Mouse (Mus musculus) lung, embryonic 15.5 days (tissue): Measurements from ENCODE around the gene Rbm18. TPM values are rescaled to one million over a fixed set of nuclear protein-coding genes. Genes with fewer than 3 reads are reported as not detected.
"Not testable (repeated sequence)": the region's sequence is repeated elsewhere in the genome, so short reads cannot be mapped to it uniquely, and the experiment has no call there.

Experiments used
- ATAC-seq: fragments of 200-750 bp; cut with Nextera tagmentation; 2 replicates; pipeline ENCODE4 v1.8.0; 2017; ENCODE audit warnings: moderate number of reproducible peaks, borderline replicate concordance; ENCODE audit not compliant: low FRiP score, low TSS enrichment; ENCODE audit errors: extremely low read depth
- H3K27ac ChIP-seq: fragments of 300-500 bp; sonication (generic); 2 replicates; pipeline ENCODE4 v1.5.1; 2015; ENCODE audit warnings: moderate library complexity, mild to moderate bottlenecking, inconsistent platforms
- H3K27me3 ChIP-seq: fragments of 300-500 bp; sonication (generic); 2 replicates; pipeline ENCODE4 v1.6.1; 2015; ENCODE audit warnings: inconsistent platforms
- H3K36me3 ChIP-seq: fragments of 300-500 bp; sonication (generic); 2 replicates; pipeline ENCODE4 v1.6.1; 2015; ENCODE audit warnings: inconsistent platforms
- H3K4me1 ChIP-seq: fragments of 300-500 bp; sonication (generic); 2 replicates; pipeline ENCODE4 v1.6.1; 2015; ENCODE audit warnings: inconsistent platforms
- H3K4me2 ChIP-seq: fragments of 300-500 bp; sonication (generic); 2 replicates; pipeline ENCODE4 v1.6.1; 2015; ENCODE audit warnings: inconsistent platforms, mild to moderate bottlenecking, moderate library complexity
- H3K4me3 ChIP-seq: fragments of 300-500 bp; sonication (generic); 2 replicates; pipeline ENCODE4 v1.5.1; 2015; ENCODE audit warnings: mild to moderate bottlenecking, inconsistent platforms
- H3K9ac ChIP-seq: fragments of 300-500 bp; sonication (generic); 2 replicates; pipeline ENCODE4 v1.6.1; 2015; ENCODE audit warnings: inconsistent platforms
- H3K9me3 ChIP-seq: fragments of 300-500 bp; sonication (generic); 2 replicates; pipeline ENCODE4 v1.6.1; 2016; ENCODE audit warnings: inconsistent platforms
- WGBS: fragments of 180-500 bp; shearing (Covaris S2); methylation state at CpG from one replicate; pipeline ENCODE4 v1.1.7; 2015; 5-methylcytosine and 5-hydroxymethylcytosine counted together
- polyA plus RNA-seq: library from polyadenylated mRNA; unstranded; fragments of >200 nt; fragmentation: Nextera tagmentation; extraction: Ambion mirVana; gene quantifications from 2 replicates; pipeline ENCODE4 v1.2.1, GENCODE M21; 2015

Rbm18 gene
- polyA plus RNA-seq = 70.5 and 73.5 TPM in 2 replicates

GRCm38 (mm10) chr2:36136300-36136941 lies at the start of gene Rbm18, which contains the start of gene Mrrf:
Rbm18 (minus strand) TSS chr2:36136773.
Mrrf (plus strand) TSS chr2:36136389.
- peak within 1 kb of the TSS; percentile 76 for H3K9ac ChIP-seq
- H3K36me3 ChIP-seq = peaks cover 29% of the 10 kb centered on the region
- no peaks in the 10 kb centered on the region for H3K27me3 ChIP-seq
- under 1% methylated on average over 50 of the region's 50 CpGs for WGBS
- peaks cover 23% of the 10 kb centered on the region for H3K4me1 ChIP-seq
- peak; percentile 98 for ATAC-seq
- H3K9me3 ChIP-seq = no peaks in the 10 kb centered on the region
- H3K27ac ChIP-seq = peak within 1 kb of the TSS; percentile 96
- H3K4me3 ChIP-seq = peak within 1 kb of the TSS; percentile 86
- H3K4me2 ChIP-seq = peak within 1 kb of the TSS; percentile 69

GRCm38 (mm10) chr2:36184876-36185275 lies 48.3 kb upstream of the Rbm18 start:
- Histone ChIP-seq H3K4me2 (no peak overlapping the region), H3K9me3 (no peaks in the 10 kb centered on the region), H3K27ac (peak overlapping the region; percentile 92), H3K27me3 (no peaks in the 10 kb centered on the region), H3K9ac (no peak overlapping the region), H3K36me3 (no peaks in the 10 kb centered on the region), H3K4me1 (peaks cover 19% of the 10 kb centered on the region), H3K4me3 (no peak overlapping the region)
- ATAC-seq = peak; percentile 86
- 46% methylated on average over 6 of the region's 6 CpGs for WGBS

DNA sequence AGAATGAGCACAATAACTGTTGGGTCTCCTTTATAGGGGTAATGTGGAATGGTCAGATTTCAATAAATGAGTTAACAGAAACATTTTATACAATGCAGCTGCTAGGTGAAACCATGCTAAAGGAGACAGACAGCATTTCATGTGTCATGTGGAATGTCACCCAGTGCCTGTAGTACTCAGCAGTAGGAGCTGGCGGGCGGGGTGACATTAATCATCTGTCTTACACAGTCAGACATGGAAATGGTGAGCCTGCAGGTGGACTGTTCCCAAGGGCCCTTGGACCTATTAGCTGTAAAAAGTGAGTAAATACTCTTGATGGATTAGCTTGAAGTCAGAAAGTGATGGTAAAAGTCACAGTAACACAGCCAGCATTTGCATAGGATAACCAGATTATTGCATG lies 47.6 kb upstream of the Rbm18 start:
- WGBS = 81% methylated on average over 2 of the region's 2 CpGs
- H3K27ac ChIP-seq = peak overlapping the region; percentile 92
- no peaks in the 10 kb centered on the region for H3K27me3 ChIP-seq
- no peak overlapping the region for H3K4me3 ChIP-seq
- H3K36me3 ChIP-seq = no peaks in the 10 kb centered on the region
- H3K4me2 ChIP-seq = no peak overlapping the region
- peaks cover 19% of the 10 kb centered on the region for H3K4me1 ChIP-seq
- no peaks in the 10 kb centered on the region for H3K9me3 ChIP-seq
- H3K9ac ChIP-seq = no peak overlapping the region
- ATAC-seq = no peak

- no peak overlapping the region for H3K9ac ChIP-seq
- no peak overlapping the region for H3K4me2 ChIP-seq
- no peak overlapping the region for H3K4me3 ChIP-seq
- 58% methylated on average over 2 of the region's 2 CpGs for WGBS
- H3K27me3 ChIP-seq = no peaks in the 10 kb centered on the region
- peaks cover 19% of the 10 kb centered on the region for H3K4me1 ChIP-seq
- no peaks in the 10 kb centered on the region for H3K36me3 ChIP-seq
- H3K9me3 ChIP-seq = no peaks in the 10 kb centered on the region
- peak overlapping the region; percentile 92 for H3K27ac ChIP-seq
- peak; percentile 62 for ATAC-seq
Measured at GRCm38 (mm10) chr2:36183278-36183677, 46.7 kb upstream of the Rbm18 start.

DNA sequence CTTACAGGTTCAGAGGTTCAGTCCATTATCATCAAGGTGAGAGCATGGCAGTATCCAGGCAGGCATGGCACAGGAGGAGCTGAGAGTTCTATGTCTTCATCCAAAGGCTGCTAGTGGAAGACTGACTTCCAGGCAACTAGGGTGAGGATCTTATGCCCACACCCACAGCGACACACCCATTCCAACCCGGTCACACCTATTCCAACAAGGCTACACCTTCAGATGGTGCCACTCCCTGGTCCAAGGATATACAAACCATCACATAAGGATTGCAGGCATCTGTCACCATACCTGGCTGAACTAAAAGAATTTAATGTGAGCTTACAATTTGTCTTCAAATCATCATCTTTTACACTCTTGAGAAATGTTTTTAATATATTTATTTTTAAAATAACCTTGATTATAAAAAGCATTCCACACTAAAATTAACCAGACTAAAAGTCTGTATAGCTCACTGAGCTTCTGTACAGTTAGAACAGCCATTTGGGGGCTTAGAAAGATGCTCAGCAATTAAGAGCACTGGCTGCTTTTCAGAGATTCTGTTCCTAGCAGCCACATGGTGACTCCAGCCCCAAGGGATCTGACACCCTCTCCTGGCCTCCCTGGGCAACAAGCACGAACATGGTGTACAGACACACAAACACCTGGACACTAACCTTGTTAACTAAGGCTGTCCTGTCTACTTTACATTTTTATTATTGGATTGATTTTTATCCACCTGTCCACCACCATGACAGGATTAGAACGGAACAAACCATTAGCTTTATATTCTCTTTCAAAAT lies 45.2 kb upstream of the Rbm18 start:
- ATAC-seq, H3K36me3 ChIP-seq, H3K27me3 ChIP-seq, H3K4me2 ChIP-seq, H3K4me3 ChIP-seq, H3K9me3 ChIP-seq, H3K9ac ChIP-seq, H3K27ac ChIP-seq: not testable (repeated sequence)
- H3K4me1 ChIP-seq = peaks cover 19% of the 10 kb centered on the region
- WGBS = 89% methylated on average over 4 of the region's 4 CpGs

GRCm38 (mm10) chr2:36179487-36179886 lies 42.9 kb upstream of the Rbm18 start:
- no peaks in the 10 kb centered on the region for H3K27me3 ChIP-seq
- 46% methylated on average over 3 of the region's 3 CpGs for WGBS
- H3K27ac ChIP-seq = no peak overlapping the region
- no peaks in the 10 kb centered on the region for H3K9me3 ChIP-seq
- H3K4me1 ChIP-seq = peaks cover 12% of the 10 kb centered on the region
- ATAC-seq = no peak
- no peak overlapping the region for H3K9ac ChIP-seq
- no peak overlapping the region for H3K4me3 ChIP-seq
- H3K4me2 ChIP-seq = no peak overlapping the region
- 0 out of 2 replicates have a peak, but pooled peaks cover 3% of the 10 kb centered on the region for H3K36me3 ChIP-seq

DNA sequence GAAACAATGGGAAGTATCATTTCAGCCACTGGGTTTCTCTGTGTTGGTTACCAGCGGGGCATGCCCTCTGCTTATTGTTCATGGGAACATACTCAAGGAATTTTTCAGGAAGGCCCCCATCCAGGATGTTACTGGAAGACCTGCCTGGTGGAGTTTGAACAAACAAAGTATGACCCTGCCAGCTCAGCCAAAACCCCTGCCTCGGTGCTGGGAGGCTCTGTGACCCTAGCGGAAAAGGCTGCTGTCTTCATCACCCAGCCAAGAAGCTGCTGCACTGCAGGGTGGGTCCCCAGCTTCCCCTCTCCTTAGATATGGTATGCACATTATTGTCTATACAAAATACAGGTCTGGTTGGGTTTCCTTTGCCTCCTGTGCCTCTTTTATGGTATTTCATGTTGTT lies 36.0 kb upstream of the Rbm18 start:
- 0 out of 2 replicates have a peak, but pooled peaks have one; percentile 16 for ATAC-seq
- Histone ChIP-seq H3K27ac (peak overlapping the region; percentile 54), H3K4me2 (no peak overlapping the region), H3K9ac (no peak overlapping the region), H3K9me3 (no peaks in the 10 kb centered on the region), H3K36me3 (no peaks in the 10 kb centered on the region), H3K4me3 (no peak overlapping the region), H3K27me3 (no peaks in the 10 kb centered on the region), H3K4me1 (peaks cover 13% of the 10 kb centered on the region)
- 71% methylated on average over 3 of the region's 3 CpGs for whole genome bisulfite sequencing

DNA sequence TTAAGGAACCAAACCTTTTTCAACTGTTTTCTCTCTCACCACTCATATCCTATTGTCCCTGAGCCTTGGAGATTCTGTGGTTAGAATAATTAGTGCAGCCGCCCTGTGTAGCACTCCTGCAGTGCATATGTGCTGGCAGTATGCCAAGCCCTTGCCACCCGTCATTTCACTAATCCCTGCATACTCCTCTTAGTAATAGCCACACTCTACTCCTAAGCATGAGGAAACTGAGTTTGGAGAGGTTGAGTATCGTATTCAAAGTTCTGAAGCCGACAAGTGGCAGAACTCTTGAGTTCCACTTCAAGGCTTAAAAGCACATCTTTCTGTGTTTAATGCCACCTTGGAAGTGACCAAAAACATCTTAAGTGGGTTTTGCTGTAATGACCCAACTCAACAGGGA lies 35.6 kb upstream of the Rbm18 start:
- Histone ChIP-seq H3K27me3 (no peaks in the 10 kb centered on the region), H3K4me3 (no peak overlapping the region), H3K4me2 (no peak overlapping the region), H3K4me1 (peaks cover 13% of the 10 kb centered on the region), H3K36me3 (no peaks in the 10 kb centered on the region), H3K9ac (no peak overlapping the region), H3K9me3 (no peaks in the 10 kb centered on the region), H3K27ac (peak overlapping the region; percentile 54)
- peak; percentile 77; the same call in 1 of the 2 replicates for ATAC-seq
- WGBS = 46% methylated on average over 4 of the region's 4 CpGs

- no peak overlapping the region for H3K27ac ChIP-seq
Measured at GRCm38 (mm10) chr2:36169176-36169575, 32.6 kb upstream of the Rbm18 start.

DNA sequence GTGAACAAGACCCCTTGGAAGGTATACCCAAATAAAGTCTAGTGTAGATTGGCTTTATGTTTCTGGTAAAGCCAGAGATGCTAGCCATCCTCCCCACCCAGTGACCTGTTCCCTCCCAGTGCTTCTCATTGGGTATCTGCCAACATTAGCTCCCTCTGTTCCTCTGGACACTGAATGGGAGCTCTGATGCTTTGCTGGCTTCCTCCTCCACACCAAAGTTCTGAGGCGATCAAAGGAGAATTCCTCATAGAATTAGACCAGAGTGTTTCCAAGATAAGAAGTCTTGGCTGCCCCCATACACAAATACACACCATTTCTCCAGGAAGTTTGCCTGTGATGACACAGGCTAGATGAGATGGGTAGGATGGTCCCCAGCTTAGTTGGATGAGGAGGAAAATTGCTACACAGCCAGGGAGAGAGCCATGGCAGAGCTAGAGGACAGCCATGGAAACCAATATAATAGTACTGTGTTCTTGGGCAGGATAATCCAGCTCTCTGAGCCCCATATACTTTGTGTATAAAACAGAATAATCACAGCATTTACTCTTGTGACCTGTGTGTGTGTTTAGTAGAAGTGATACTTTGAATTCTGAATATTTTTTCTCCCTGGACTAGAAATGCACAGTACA lies 31.5 kb upstream of the Rbm18 start:
- H3K27me3 ChIP-seq = no peaks in the 10 kb centered on the region
- no peak overlapping the region for H3K4me2 ChIP-seq
- peaks cover 13% of the 10 kb centered on the region for H3K4me1 ChIP-seq
- H3K27ac ChIP-seq = no peak overlapping the region
- H3K4me3 ChIP-seq = no peak overlapping the region
- no peak overlapping the region for H3K9ac ChIP-seq
- no peak for ATAC-seq
- H3K9me3 ChIP-seq = no peaks in the 10 kb centered on the region
- 68% methylated on average over 1 of the region's 1 CpGs for WGBS
- no peaks in the 10 kb centered on the region for H3K36me3 ChIP-seq

More at GRCm38 (mm10) chr2:36169176-36169575, 32.6 kb upstream of the Rbm18 start:
- Histone ChIP-seq H3K27me3 (no peaks in the 10 kb centered on the region), H3K4me2 (no peak overlapping the region), H3K36me3 (no peaks in the 10 kb centered on the region), H3K9ac (no peak overlapping the region), H3K4me3 (no peak overlapping the region), H3K9me3 (no peaks in the 10 kb centered on the region), H3K4me1 (peaks cover 13% of the 10 kb centered on the region)
- WGBS = 55% methylated on average over 4 of the region's 4 CpGs
- ATAC-seq = no peak

DNA sequence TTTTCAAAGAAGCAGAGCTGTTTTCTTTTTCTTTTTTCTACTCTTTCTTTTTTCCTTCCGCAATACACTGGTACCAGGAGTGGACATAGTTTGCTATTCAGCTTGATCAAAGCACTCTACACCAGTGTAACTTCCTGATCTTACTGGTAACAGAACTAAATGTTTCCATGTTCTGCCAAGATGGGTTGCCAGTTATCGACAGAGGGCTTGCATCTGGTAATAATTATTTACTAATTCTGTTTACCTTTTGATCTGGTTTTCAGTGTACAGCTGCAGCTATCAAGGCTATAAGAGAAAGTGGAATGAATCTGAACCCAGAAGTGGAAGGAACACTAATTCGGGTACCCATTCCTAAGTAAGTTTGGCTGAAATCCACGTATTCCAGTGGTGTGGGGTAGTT lies 22.8 kb upstream of the Rbm18 start:
- Histone ChIP-seq H3K27me3 (no peaks in the 10 kb centered on the region), H3K36me3 (peaks cover 6% of the 10 kb centered on the region; the same call in 1 of the 2 replicates), H3K4me1 (no peaks in the 10 kb centered on the region), H3K9me3 (no peaks in the 10 kb centered on the region), H3K9ac (no peak overlapping the region), H3K4me3 (no peak overlapping the region), H3K27ac (no peak overlapping the region), H3K4me2 (no peak overlapping the region)
- no peak for ATAC-seq
- WGBS = 70% methylated on average over 4 of the region's 4 CpGs

- H3K9ac ChIP-seq = no peak overlapping the region
- H3K27ac ChIP-seq = no peak overlapping the region
- no peak overlapping the region for H3K4me3 ChIP-seq
- ATAC-seq = no peak
- no peak overlapping the region for H3K4me2 ChIP-seq
- H3K36me3 ChIP-seq = peaks cover 11% of the 10 kb centered on the region; the same call in 1 of the 2 replicates
- no peaks in the 10 kb centered on the region for H3K4me1 ChIP-seq
- 88% methylated on average over 1 of the region's 1 CpGs for WGBS
- no peaks in the 10 kb centered on the region for H3K9me3 ChIP-seq
- no peaks in the 10 kb centered on the region for H3K27me3 ChIP-seq
Measured at GRCm38 (mm10) chr2:36157461-36157860, 20.9 kb upstream of the Rbm18 start.
